Mouse (Mus musculus): ENCODE measurements around the gene Zfp951. TPM values are rescaled to one million over a fixed set of nuclear protein-coding genes. Genes with fewer than 3 reads are reported as not detected.
A peak's percentile ranks its signal among the peaks of the same experiment; 100 is the strongest.
"Not testable (repeated sequence)": the region's sequence is repeated elsewhere in the genome, so short reads cannot be mapped to it uniquely, and the experiment has no call there.

Gene Zfp951
- total RNA-seq (2014; rRNA removed) (4.5 and 6.1 TPM in 2 replicates), polyA plus RNA-seq (2015; fragmentation: Nextera tagmentation; extraction: Ambion mirVana) (3.3 and 4.1 TPM in 2 replicates)

- 43% methylated on average over 11 of the region's 12 CpGs for WGBS
- not testable (repeated sequence) for H3K9ac ChIP-seq; H3K4me1 ChIP-seq (ENCODE audit: insufficient read depth); H3K27me3 ChIP-seq (ENCODE audit: insufficient read depth, low read length); H3K9me3 ChIP-seq (ENCODE audit: low read length); H3K4me2 ChIP-seq (ENCODE audit: low read depth); H3K27ac ChIP-seq (ENCODE audit: low read depth, low read length); H3K4me3 ChIP-seq (ENCODE audit: low read depth, low read length); H3K36me3 ChIP-seq (ENCODE audit: insufficient read depth)
- ATAC-seq (peak; percentile 96), DNase-seq (peak; percentile 59)
These were observed at the start of gene Zfp951 for GRCm38 (mm10) chr5:104859962-104860525. TSS of gene Zfp951 (minus strand) at chr5:104860070.

GRCm38 (mm10) chr5:104906556-104906955, 46.7 kb upstream of the Zfp951 start:
- not testable (repeated sequence) for H3K4me3 ChIP-seq (ENCODE audit: low read depth, low read length); H3K36me3 ChIP-seq (ENCODE audit: insufficient read depth); H3K27ac ChIP-seq (ENCODE audit: low read depth, low read length); H3K9me3 ChIP-seq (ENCODE audit: low read length); H3K4me2 ChIP-seq (ENCODE audit: low read depth); H3K27me3 ChIP-seq (ENCODE audit: insufficient read depth, low read length); H3K4me1 ChIP-seq (ENCODE audit: insufficient read depth); ATAC-seq; DNase-seq; H3K9ac ChIP-seq
- 92% methylated on average over 5 of the region's 5 CpGs for WGBS

- H3K9me3 ChIP-seq (ENCODE audit: low read length); H3K27me3 ChIP-seq (ENCODE audit: insufficient read depth, low read length); H3K4me3 ChIP-seq (ENCODE audit: low read depth, low read length); H3K4me1 ChIP-seq (ENCODE audit: insufficient read depth); H3K4me2 ChIP-seq (ENCODE audit: low read depth); H3K9ac ChIP-seq; H3K27ac ChIP-seq (ENCODE audit: low read depth, low read length); H3K36me3 ChIP-seq (ENCODE audit: insufficient read depth); DNase-seq: not testable (repeated sequence)
- ATAC-seq = peak; percentile 88
- 60% methylated on average over 10 of the region's 15 CpGs for WGBS
These were observed 567 bp downstream of the Zfp951 start for GRCm38 (mm10) chr5:104859045-104859961.

DNA sequence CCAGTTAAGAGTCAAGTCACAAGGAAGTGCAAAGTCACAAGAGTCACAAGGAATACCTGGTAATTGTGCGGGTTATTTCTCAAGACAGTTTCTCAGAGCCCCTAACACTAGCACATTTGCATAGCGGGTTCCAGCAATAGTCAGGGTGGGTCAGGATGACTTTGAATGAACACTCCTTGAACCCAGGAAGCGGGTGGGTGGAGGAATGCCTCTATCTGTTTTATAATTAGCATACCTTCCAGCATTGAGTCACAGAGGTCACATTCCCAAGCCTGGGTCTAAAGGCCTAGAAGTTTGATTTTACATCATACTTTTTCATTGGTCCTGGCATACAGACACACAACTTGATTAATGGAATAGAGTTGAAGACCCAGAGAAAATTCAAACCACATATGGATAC, 5.3 kb downstream of the Zfp951 start:
- H3K9me3 ChIP-seq (ENCODE audit: low read length); H3K4me2 ChIP-seq (ENCODE audit: low read depth); H3K36me3 ChIP-seq (ENCODE audit: insufficient read depth); H3K27ac ChIP-seq (ENCODE audit: low read depth, low read length); H3K27me3 ChIP-seq (ENCODE audit: insufficient read depth, low read length); H3K4me3 ChIP-seq (ENCODE audit: low read depth, low read length); ATAC-seq; H3K9ac ChIP-seq; DNase-seq; H3K4me1 ChIP-seq (ENCODE audit: insufficient read depth): not testable (repeated sequence)
- 88% methylated on average over 3 of the region's 3 CpGs for WGBS

GRCm38 (mm10) chr5:104833330-104833729, 26.5 kb downstream of the Zfp951 start:
- TF ChIP-seq CTCF (IDR thresholded peaks at IDR 0.05; ENCODE audit: low read depth) = no peak
- Histone ChIP-seq H3K4me1 (ENCODE audit: insufficient read depth) (no peaks in the 10 kb centered on the region), H3K27ac (ENCODE audit: low read depth, low read length) (no peak overlapping the region), H3K36me3 (ENCODE audit: insufficient read depth) (no peaks in the 10 kb centered on the region), H3K27me3 (ENCODE audit: insufficient read depth, low read length) (no peaks in the 10 kb centered on the region), H3K9ac (no peak overlapping the region), H3K4me3 (ENCODE audit: low read depth, low read length) (no peak overlapping the region), H3K4me2 (ENCODE audit: low read depth) (no peak overlapping the region), H3K9me3 (ENCODE audit: low read length) (0 out of 2 replicates have a peak, but pooled peaks cover 4% of the 10 kb centered on the region)
- ATAC-seq (no peak), DNase-seq (no peak)

DNA sequence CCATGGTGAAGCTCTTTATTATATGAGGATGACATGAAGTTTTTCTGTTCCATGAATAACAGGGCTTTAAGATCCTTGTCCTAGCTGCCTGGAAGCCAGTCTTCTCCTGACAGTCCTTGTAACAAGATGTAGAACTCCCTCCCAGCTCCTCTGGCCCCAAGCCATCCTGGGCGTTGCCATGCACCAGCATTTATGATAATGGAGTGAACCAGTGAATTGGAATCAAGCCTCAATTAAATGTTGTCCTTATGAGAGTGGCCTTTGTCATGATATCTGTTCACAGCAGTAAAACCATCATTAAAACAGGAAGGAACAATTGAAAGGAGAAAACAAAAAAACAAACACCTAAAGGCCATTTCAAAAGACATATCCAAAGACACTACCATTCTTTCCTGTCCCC, 30.3 kb downstream of the Zfp951 start:
- ATAC-seq (no peak), DNase-seq (no peak)
- no peaks in the 10 kb centered on the region for H3K36me3 ChIP-seq (ENCODE audit: insufficient read depth)
- H3K4me2 ChIP-seq (ENCODE audit: low read depth) = no peak overlapping the region
- H3K9ac ChIP-seq = no peak overlapping the region
- H3K9me3 ChIP-seq (ENCODE audit: low read length) = 0 out of 2 replicates have a peak, but pooled peaks cover 5% of the 10 kb centered on the region
- no peak overlapping the region for H3K4me3 ChIP-seq (ENCODE audit: low read depth, low read length)
- no peaks in the 10 kb centered on the region for H3K27me3 ChIP-seq (ENCODE audit: insufficient read depth, low read length)
- TF ChIP-seq CTCF (IDR thresholded peaks at IDR 0.05; ENCODE audit: low read depth) = no peak
- 56% methylated on average over 1 of the region's 1 CpGs for WGBS
- H3K27ac ChIP-seq (ENCODE audit: low read depth, low read length) = no peak overlapping the region
- no peaks in the 10 kb centered on the region for H3K4me1 ChIP-seq (ENCODE audit: insufficient read depth)

DNA sequence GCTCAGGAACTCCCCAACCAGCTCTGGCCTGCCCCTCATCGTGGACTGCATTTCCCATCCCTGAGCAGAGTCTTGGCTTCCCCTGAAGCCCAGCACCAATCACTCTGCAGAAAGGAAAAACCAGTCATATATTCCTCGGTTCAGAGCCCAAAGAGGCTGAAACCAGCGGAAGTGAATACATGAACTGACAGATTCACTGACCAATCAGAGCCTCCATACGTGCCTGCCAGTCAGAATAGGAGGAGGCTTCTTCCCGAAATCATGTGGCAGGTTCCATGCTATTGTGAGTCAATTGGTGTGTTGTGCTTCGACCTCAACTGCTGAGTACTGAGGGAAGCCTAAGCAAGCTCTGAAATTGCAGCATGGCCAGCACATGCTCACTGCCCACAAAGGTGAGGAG, 89.7 kb downstream of the Zfp951 start:
- not testable (repeated sequence) for H3K27ac ChIP-seq (ENCODE audit: low read depth, low read length); H3K4me3 ChIP-seq (ENCODE audit: low read depth, low read length); H3K4me1 ChIP-seq (ENCODE audit: insufficient read depth); H3K27me3 ChIP-seq (ENCODE audit: insufficient read depth, low read length); H3K9me3 ChIP-seq (ENCODE audit: low read length); ATAC-seq; H3K36me3 ChIP-seq (ENCODE audit: insufficient read depth); DNase-seq; H3K4me2 ChIP-seq (ENCODE audit: low read depth); H3K9ac ChIP-seq
- 84% methylated on average over 6 of the region's 6 CpGs for WGBS

Other genes starting within 250 kb of the Zfp951 start
- gene Abcg3, start 122.6 kb upstream of the Zfp951 start, total RNA-seq (2014; rRNA removed) = 0.31 and 0.43 TPM in 2 replicates
- 0.19 and 0.30 TPM in 2 replicates for gene Abcg3, start 122.6 kb upstream of the Zfp951 start, polyA plus RNA-seq (2015; fragmentation: Nextera tagmentation; extraction: Ambion mirVana)